Mouse (Mus musculus): ENCODE measurements around the gene Gm11077.

GRCm38 (mm10) chr6:140729272-140729671 is at the start of gene Gm11077:
- TF ChIP-seq CTCF (IDR thresholded peaks at IDR 0.05; ENCODE audit: low read depth) (peak; percentile 49), EP300 (optimal IDR thresholded peaks at IDR 0.05) (no peak)

Data from stomach, postnatal 0 days (tissue).